ENCODE assay signal across 22 mouse cellular contexts in genomic region chr5:26973166-26973565, GRCm38 (mm10).
"Had no signal": no experiment of that assay in that cellular context is flagged by ENCODE, and none has a peak within 500 bp of the region (broad histone marks: within the 10 kb centered on the region; RNA-seq: fewer than 3 reads in every experiment).

No protein-coding gene starts in this region.

- H3K27ac ChIP-seq: limb, embryonic 12.5 days; limb, embryonic 15.5 days; liver, embryonic 12.5 days; liver, embryonic 15.5 days; lung, embryonic 15.5 days; neural tube, embryonic 13.5 days; stomach, embryonic 15.5 days had no signal

- H3K4me3 ChIP-seq: limb, embryonic 12.5 days; limb, embryonic 15.5 days; liver, embryonic 12.5 days; liver, embryonic 15.5 days; lung, embryonic 15.5 days; megakaryocyte, embryonic 14.5 days; myocyte; neural tube, embryonic 13.5 days; stomach, embryonic 15.5 days had no signal

- ATAC-seq: intestine, embryonic 16.5 days; liver, embryonic 12.5 days had no signal

- H3K9me3 ChIP-seq: limb, embryonic 12.5 days; limb, embryonic 15.5 days; liver, embryonic 12.5 days; liver, embryonic 15.5 days; lung, embryonic 15.5 days; megakaryocyte, embryonic 14.5 days; neural tube, embryonic 13.5 days; stomach, embryonic 15.5 days had no signal

- H3K9ac ChIP-seq: limb, embryonic 12.5 days; limb, embryonic 15.5 days; liver, embryonic 12.5 days; liver, embryonic 15.5 days; lung, embryonic 15.5 days; neural tube, embryonic 13.5 days; stomach, embryonic 15.5 days had no signal

- H3K4me2 ChIP-seq: limb, embryonic 12.5 days; limb, embryonic 15.5 days; liver, embryonic 12.5 days; liver, embryonic 15.5 days; lung, embryonic 15.5 days; neural tube, embryonic 13.5 days; stomach, embryonic 15.5 days had no signal

- H3K36me3 ChIP-seq: limb, embryonic 12.5 days; limb, embryonic 15.5 days; liver, embryonic 12.5 days; liver, embryonic 15.5 days; lung, embryonic 15.5 days; neural tube, embryonic 13.5 days; stomach, embryonic 15.5 days had no signal

- DNase-seq: kidney, adult 18-20 months; kidney, adult 9 months; kidney, postnatal 14 days; kidney, postnatal 4 days; left cerebral cortex, postnatal 4 days; lung, adult 18-20 months; lung, postnatal 10 days; lung, postnatal 36 days; retina, postnatal 1 day; right cerebral cortex, postnatal 25 days; spleen, adult 18-20 months; thymus, postnatal 25 days had no signal

- H3K27me3 ChIP-seq: limb, embryonic 12.5 days; limb, embryonic 15.5 days; liver, embryonic 12.5 days; liver, embryonic 15.5 days; lung, embryonic 15.5 days; megakaryocyte, embryonic 14.5 days; neural tube, embryonic 13.5 days; stomach, embryonic 15.5 days had no signal

- H3K4me1 ChIP-seq: limb, embryonic 12.5 days; limb, embryonic 15.5 days; liver, embryonic 12.5 days; liver, embryonic 15.5 days; lung, embryonic 15.5 days; megakaryocyte, embryonic 14.5 days; neural tube, embryonic 13.5 days; stomach, embryonic 15.5 days had no signal
